Mouse (Mus musculus) embryo, embryonic 11 days (tissue): ENCODE data around the gene Olfr24.
A peak's percentile ranks its signal among the peaks of the same experiment; 100 is the strongest.
"Not testable (repeated sequence)": the region's sequence is repeated elsewhere in the genome, so short reads cannot be mapped to it uniquely, and the experiment has no call there.

Experiments
- DNase-seq: peaks from one replicate; pipeline ENCODE4 v3.0.0-alpha.2; 2015

The Olfr24 gene

GRCm38 (mm10) chr9:18763896-18764295 lies at the start of gene Olfr24:
TSS of gene Olfr24 (minus strand) at chr9:18763996.
- DNase-seq: no peak

- no peak for DNase-seq
Observed at GRCm38 (mm10) chr9:18785316-18785715, 21.5 kb upstream of the Olfr24 start.

- DNase-seq: peak; percentile 2
Observed at GRCm38 (mm10) chr9:18779476-18779875, 15.7 kb upstream of the Olfr24 start.

- no peak for DNase-seq
Observed at GRCm38 (mm10) chr9:18778981-18779380, 15.2 kb upstream of the Olfr24 start.

- DNase-seq: no peak
Observed at GRCm38 (mm10) chr9:18755595-18755994, 8.2 kb downstream of the Olfr24 start.

GRCm38 (mm10) chr9:18744639-18745038 lies 19.2 kb downstream of the Olfr24 start:
- DNase-seq: peak; percentile 41

- not testable (repeated sequence) for DNase-seq
Observed at GRCm38 (mm10) chr9:18734177-18734576, 29.6 kb downstream of the Olfr24 start.

GRCm38 (mm10) chr9:18722712-18723099 lies 41.1 kb downstream of the Olfr24 start:
- DNase-seq: no peak

GRCm38 (mm10) chr9:18721931-18722711 lies 41.7 kb downstream of the Olfr24 start:
- DNase-seq: peak; percentile 43

GRCm38 (mm10) chr9:18721011-18721410 lies 42.8 kb downstream of the Olfr24 start:
- DNase-seq: peak; percentile 43

GRCm38 (mm10) chr9:18705628-18706027 lies 58.2 kb downstream of the Olfr24 start:
- no peak for DNase-seq
